Mouse (Mus musculus) myocyte (in vitro differentiated cells): Measurements from ENCODE around the gene Slc35e1. TPM values are rescaled to one million over a fixed set of nuclear protein-coding genes. Genes with fewer than 3 reads are reported as not detected.
A peak's percentile ranks its signal among the peaks of the same experiment; 100 is the strongest.

Experiments
- H3K27me3 ChIP-seq: one replicate; pipeline ENCODE4 v1.6.1; 2011; ENCODE audit not compliant: control insufficient read depth, insufficient read depth, insufficient read length
- H3K36me3 ChIP-seq: one replicate; pipeline ENCODE4 v1.6.1; 2011; ENCODE audit not compliant: control insufficient read depth, insufficient read depth
- H3K4me2 ChIP-seq: one replicate; pipeline ENCODE4 v1.6.1; 2011; ENCODE audit warnings: low read depth, control low read depth
- H3K4me3 ChIP-seq: one replicate; pipeline ENCODE4 v1.5.1; 2011; ENCODE audit warnings: mild to moderate bottlenecking, control low read depth, moderate library complexity
- H3K79me2 ChIP-seq: one replicate; pipeline ENCODE4 v1.6.1; 2011; ENCODE audit not compliant: control insufficient read depth, insufficient read depth
- H3ac ChIP-seq: one replicate; pipeline ENCODE4 v1.6.1; 2011; ENCODE audit not compliant: control insufficient read depth, insufficient read length
- CEBPB ChIP-seq: IDR thresholded peaks from 2 replicates; pipeline ENCODE4 v1.6.1; 2011; ENCODE audit warnings: mild to moderate bottlenecking, moderate library complexity; ENCODE audit not compliant: poor library complexity, insufficient read depth, severe bottlenecking
- E2F4 ChIP-seq: IDR thresholded peaks from one replicate; pipeline ENCODE4 v1.6.1; 2011; ENCODE audit warnings: mild to moderate bottlenecking, control low read depth, moderate library complexity; ENCODE audit not compliant: insufficient read depth
- MAX ChIP-seq: IDR thresholded peaks from one replicate; pipeline ENCODE4 v1.6.1; 2011; ENCODE audit warnings: low read depth, mild to moderate bottlenecking, control low read depth
- MYOD1 ChIP-seq, 3 experiments: IDR thresholded peaks; one replicate each; pipeline ENCODE4 v1.6.1; 2011; ENCODE audit warnings: control low read depth in 2 of 3, low read depth in 2 of 3, mild to moderate bottlenecking in 2 of 3, moderate library complexity in 1 of 3; ENCODE audit not compliant: insufficient read length in 2 of 3, control insufficient read depth in 1 of 3
- MYOG ChIP-seq, 3 experiments: IDR thresholded peaks; one replicate each; pipeline ENCODE4 v1.6.1; 2011; ENCODE audit warnings: control low read depth in 2 of 3, low read depth in 2 of 3, mild to moderate bottlenecking in 2 of 3; ENCODE audit not compliant: insufficient read length in 2 of 3, control insufficient read depth in 1 of 3, insufficient read depth in 1 of 3
- POLR2A ChIP-seq: IDR thresholded peaks from one replicate; pipeline ENCODE4 v1.6.1; 2011; ENCODE audit warnings: low read depth, mild to moderate bottlenecking, control low read depth, moderate library complexity; ENCODE audit not compliant: insufficient read length
- POLR2AphosphoS2 ChIP-seq: IDR thresholded peaks from one replicate; pipeline ENCODE4 v1.6.1; 2011; ENCODE audit warnings: low read depth, control low read depth; ENCODE audit not compliant: insufficient read length
- REST ChIP-seq: IDR thresholded peaks from one replicate; pipeline ENCODE4 v1.6.1; 2011; ENCODE audit warnings: mild to moderate bottlenecking, control low read depth, moderate library complexity; ENCODE audit not compliant: insufficient read depth, insufficient read length
- SRF ChIP-seq: IDR thresholded peaks from one replicate; pipeline ENCODE4 v1.6.1; 2011; ENCODE audit warnings: low read depth; ENCODE audit not compliant: control insufficient read depth, insufficient read length
- TCF12 ChIP-seq: IDR thresholded peaks from one replicate; pipeline ENCODE4 v1.6.1; 2011; ENCODE audit warnings: mild to moderate bottlenecking, control low read depth; ENCODE audit not compliant: poor library complexity, insufficient read depth, severe bottlenecking
- TCF3 ChIP-seq: IDR thresholded peaks from one replicate; pipeline ENCODE4 v1.6.1; 2011; ENCODE audit warnings: low read depth, control low read depth; ENCODE audit not compliant: insufficient read length
- USF1 ChIP-seq: IDR thresholded peaks from one replicate; pipeline ENCODE4 v1.6.1; 2011; ENCODE audit warnings: low read depth, mild to moderate bottlenecking, control low read depth, moderate library complexity
- polyA plus RNA-seq: library from polyadenylated mRNA; unstranded; fragments of >200 nt; fragmentation: generic; extraction: Trizol; gene quantifications from one replicate; pipeline ENCODE4 v1.2.1, GENCODE M21; 2012; ENCODE audit warnings: missing spikeins

Slc35e1 gene
- polyA plus RNA-seq, 1 experiment = 25.9 TPM

- Histone ChIP-seq H3K36me3 (peaks cover 10% of the 10 kb centered on the region), H3K4me3 (no peak overlapping the region), H3K27me3 (no peaks in the 10 kb centered on the region), H3K79me2 (no peaks in the 10 kb centered on the region), H3K4me2 (no peak overlapping the region), H3ac (no peak overlapping the region)
- TF ChIP-seq MYOG (IDR thresholded peaks at IDR 0.05; ENCODE audit: control insufficient read depth in 1 of 3, insufficient read depth in 1 of 3, insufficient read length in 2 of 3, low read depth in 2 of 3) = no peak
Measured at GRCm38 (mm10) chr8:72451516-72451915, 40.9 kb downstream of the Slc35e1 start.

GRCm38 (mm10) chr8:72445071-72445470 lies 47.3 kb downstream of the Slc35e1 start:
- Histone ChIP-seq H3K4me2 (peak overlapping the region; percentile 84), H3K79me2 (no peaks in the 10 kb centered on the region), H3K4me3 (peak overlapping the region; percentile 36), H3K36me3 (peaks cover 7% of the 10 kb centered on the region), H3ac (no peak overlapping the region), H3K27me3 (no peaks in the 10 kb centered on the region)
- no peak for TF ChIP-seq MAX
- no peak for TF ChIP-seq MYOD1 (IDR thresholded peaks at IDR 0.05; ENCODE audit: control insufficient read depth in 1 of 3, insufficient read length in 2 of 3, low read depth in 2 of 3)
- no peak for TF ChIP-seq MYOG (IDR thresholded peaks at IDR 0.05; ENCODE audit: control insufficient read depth in 1 of 3, insufficient read depth in 1 of 3, insufficient read length in 2 of 3, low read depth in 2 of 3)
- no peak for TF ChIP-seq POLR2A
- no peak for TF ChIP-seq TCF12
- no peak for TF ChIP-seq E2F4
- no peak for TF ChIP-seq TCF3
- no peak for TF ChIP-seq POLR2AphosphoS2
- TF ChIP-seq SRF = no peak
- no peak for TF ChIP-seq REST
- no peak for TF ChIP-seq CEBPB
- TF ChIP-seq USF1 = no peak

GRCm38 (mm10) chr8:72443994-72444350 lies 48.4 kb downstream of the Slc35e1 start:
- H3K27me3 ChIP-seq = no peaks in the 10 kb centered on the region
- TF ChIP-seq POLR2A (no peak), MYOD1 (IDR thresholded peaks at IDR 0.05; ENCODE audit: control insufficient read depth in 1 of 3, insufficient read length in 2 of 3, low read depth in 2 of 3) (no peak), USF1 (no peak), CEBPB (no peak), POLR2AphosphoS2 (no peak), REST (no peak), MYOG (IDR thresholded peaks at IDR 0.05; ENCODE audit: control insufficient read depth in 1 of 3, insufficient read depth in 1 of 3, insufficient read length in 2 of 3, low read depth in 2 of 3) (no peak), SRF (no peak), MAX (no peak), E2F4 (no peak), TCF3 (no peak), TCF12 (no peak)
- H3ac ChIP-seq = peak overlapping the region; percentile 39
- peak overlapping the region; percentile 84 for H3K4me2 ChIP-seq
- peak overlapping the region; percentile 36 for H3K4me3 ChIP-seq
- H3K79me2 ChIP-seq = no peaks in the 10 kb centered on the region
- peaks cover 3% of the 10 kb centered on the region for H3K36me3 ChIP-seq

- peak within 1 kb of the TSS; percentile 36 for H3K4me3 ChIP-seq
- H3K36me3 ChIP-seq = peaks cover 3% of the 10 kb centered on the region
- no peaks in the 10 kb centered on the region for H3K79me2 ChIP-seq
- peak within 1 kb of the TSS; percentile 39 for H3ac ChIP-seq
- no peaks in the 10 kb centered on the region for H3K27me3 ChIP-seq
- peak within 1 kb of the TSS; percentile 84 for H3K4me2 ChIP-seq
- TF ChIP-seq POLR2A (peak; percentile 36), USF1 (no peak), CEBPB (no peak), SRF (no peak), MYOD1 (IDR thresholded peaks at IDR 0.05; ENCODE audit: control insufficient read depth in 1 of 3, insufficient read length in 2 of 3, low read depth in 2 of 3) (no peak)
Measured at GRCm38 (mm10) chr8:72443338-72443993, 48.9 kb downstream of the Slc35e1 start, which contains the start of the genes Calr3 and 1700030K09Rik. Gene Calr3 (minus strand): TSS chr8:72443870. Gene 1700030K09Rik (plus strand): TSS chr8:72443880.

- Histone ChIP-seq H3K36me3 (no peaks in the 10 kb centered on the region), H3K4me3 (no peak overlapping the region), H3K79me2 (no peaks in the 10 kb centered on the region), H3ac (no peak overlapping the region), H3K27me3 (no peaks in the 10 kb centered on the region), H3K4me2 (no peak overlapping the region)
- TF ChIP-seq TCF12 (no peak), TCF3 (no peak), MYOG (IDR thresholded peaks at IDR 0.05; ENCODE audit: control insufficient read depth in 1 of 3, insufficient read depth in 1 of 3, insufficient read length in 2 of 3, low read depth in 2 of 3) (no peak), SRF (no peak), MAX (no peak), POLR2A (no peak)
Measured at GRCm38 (mm10) chr8:72438248-72439015, 54.0 kb downstream of the Slc35e1 start.
